Mouse (Mus musculus) heart, postnatal 25 days (tissue): ENCODE measurements around the gene Gm5678. TPM values are rescaled to one million over a fixed set of nuclear protein-coding genes. Genes with fewer than 3 reads are reported as not detected.

ENCODE experiments used
- total RNA-seq, 2 experiments: library from RNA; stranded (reverse); gene quantifications; 2 replicates each; pipeline ENCODE4 v1.2.3; 2021

Gene Gm5678
- total RNA-seq, 2 experiments from 2014 or later: 0.67 to 1.1 TPM

Other genes starting within 250 kb of the Gm5678 start
- 1 to 10 TPM; 1.5 TPM for gene Setd4, start 24.0 kb upstream of the Gm5678 start, total RNA-seq
- gene Cbr1, start 22.2 kb upstream of the Gm5678 start, total RNA-seq: 10 to 100 TPM; 26.1 to 27.5 TPM
- gene Cbr3, start 55.1 kb downstream of the Gm5678 start, total RNA-seq: 1 to 10 TPM; 2.5 to 3.3 TPM
- gene Dop1b, start 83.8 kb downstream of the Gm5678 start, total RNA-seq: 10 to 100 TPM; 14.5 to 16.6 TPM
- 10 to 100 TPM; 16.9 to 21.0 TPM for gene Morc3, start 204.0 kb downstream of the Gm5678 start, total RNA-seq